Mouse (Mus musculus): ENCODE measurements around the gene Olfr554. TPM values are rescaled to one million over a fixed set of nuclear protein-coding genes. Genes with fewer than 3 reads are reported as not detected.

Olfr554 gene
- polyA plus RNA-seq, 1 experiment from 2014 or later: not detected

DNA sequence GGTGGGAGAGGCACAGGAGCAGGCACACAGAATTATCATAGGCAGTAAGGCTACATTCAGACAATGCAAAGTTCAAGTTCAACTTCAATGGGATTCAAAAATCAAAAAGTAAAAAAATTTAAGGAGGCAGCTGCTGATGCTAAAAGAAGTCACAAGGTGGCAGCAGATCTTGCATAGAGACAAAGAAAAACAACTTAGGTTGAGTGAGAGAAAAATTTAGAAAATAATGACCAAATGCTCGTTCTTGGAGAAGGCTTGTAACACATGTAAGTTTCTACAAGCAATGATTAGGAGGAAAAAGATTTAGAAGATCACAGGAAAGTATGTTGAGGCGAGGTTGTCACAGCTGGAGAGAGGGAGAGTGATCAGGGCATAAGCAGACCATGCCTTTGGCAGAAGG is 27.1 kb downstream of the Olfr554 start:
- no peak overlapping the region for H3K9ac ChIP-seq (replicated peaks; ENCODE audit: low read depth, low read length)
- H3K9me3 ChIP-seq (ENCODE audit: control insufficient read depth, low read length): no peaks in the 10 kb centered on the region
- 41% methylated on average over 2 of the region's 2 CpGs for WGBS

DNA sequence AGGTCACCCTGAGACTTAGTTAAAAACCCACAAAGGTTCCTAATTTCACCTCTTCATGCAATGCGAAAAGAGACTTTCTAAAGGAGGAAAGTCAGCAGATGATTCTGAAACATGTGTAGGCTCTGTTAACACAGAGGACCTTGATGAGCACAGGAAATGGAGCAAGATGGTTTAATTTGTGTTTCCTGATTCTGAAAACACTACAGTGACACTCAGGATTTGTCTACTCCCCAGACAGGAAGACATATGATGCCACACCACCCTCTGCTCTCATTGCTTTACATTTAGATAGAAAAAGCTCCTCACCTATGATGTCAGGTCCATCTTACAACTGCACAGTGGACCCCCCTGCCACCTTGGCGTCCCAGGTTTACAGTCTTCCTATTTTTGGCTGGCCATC is 38.0 kb downstream of the Olfr554 start:
- no peaks in the 10 kb centered on the region for H3K36me3 ChIP-seq (ENCODE audit: control insufficient read depth, insufficient read depth)
- no peak overlapping the region for H3K4me3 ChIP-seq (replicated peaks; ENCODE audit: low read length)
- WGBS: 87% methylated on average over 2 of the region's 2 CpGs
- no peak overlapping the region for H3K9ac ChIP-seq (replicated peaks; ENCODE audit: low read depth, low read length)
- no peak for ATAC-seq
- H3K9me3 ChIP-seq (ENCODE audit: control insufficient read depth, low read length): no peaks in the 10 kb centered on the region
- no peaks in the 10 kb centered on the region for H3K27me3 ChIP-seq (replicated peaks; ENCODE audit: control insufficient read depth, insufficient read depth, low read length)
- H3K4me2 ChIP-seq (ENCODE audit: low read length): no peak overlapping the region
- H3K4me1 ChIP-seq (replicated peaks; ENCODE audit: control insufficient read depth, insufficient read depth, low read length): no peaks in the 10 kb centered on the region
- no peak overlapping the region for H3K27ac ChIP-seq (ENCODE audit: low read length)

More for the DNA sequence above, 27.1 kb downstream of the Olfr554 start:
- Histone ChIP-seq H3K4me2 (ENCODE audit: low read length) (no peak overlapping the region), H3K36me3 (ENCODE audit: control insufficient read depth, insufficient read depth) (no peaks in the 10 kb centered on the region), H3K4me1 (replicated peaks; ENCODE audit: control insufficient read depth, insufficient read depth, low read length) (no peaks in the 10 kb centered on the region), H3K27ac (ENCODE audit: low read length) (no peak overlapping the region), H3K4me3 (replicated peaks; ENCODE audit: low read length) (no peak overlapping the region), H3K27me3 (replicated peaks; ENCODE audit: control insufficient read depth, insufficient read depth, low read length) (no peaks in the 10 kb centered on the region)
- no peak for ATAC-seq

DNA sequence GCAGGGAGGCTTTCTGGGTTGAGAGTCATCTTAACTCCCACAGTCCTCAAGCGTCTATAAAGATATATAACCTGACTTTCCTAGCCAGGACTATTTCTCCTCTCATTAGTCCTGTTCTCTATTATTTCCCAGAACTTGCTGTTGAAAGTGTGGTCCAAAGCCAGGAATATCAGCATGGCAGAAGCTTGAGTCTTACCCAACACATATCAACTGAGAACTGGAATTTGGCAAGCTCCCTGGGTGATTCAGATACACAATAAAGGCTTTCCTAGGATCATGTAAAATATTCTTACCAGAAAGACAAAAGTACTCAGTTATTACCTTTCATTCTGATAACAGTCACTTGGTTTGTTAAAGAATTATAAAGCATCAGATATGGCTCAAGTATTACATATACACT is 43.7 kb downstream of the Olfr554 start:
- no peak overlapping the region for H3K4me3 ChIP-seq (replicated peaks; ENCODE audit: low read length)
- no peaks in the 10 kb centered on the region for H3K27me3 ChIP-seq (replicated peaks; ENCODE audit: control insufficient read depth, insufficient read depth, low read length)
- no peak for ATAC-seq
- 84% methylated on average over 1 of the region's 1 CpGs for WGBS
- H3K9me3 ChIP-seq (ENCODE audit: control insufficient read depth, low read length): no peaks in the 10 kb centered on the region
- no peak overlapping the region for H3K4me2 ChIP-seq (ENCODE audit: low read length)
- H3K36me3 ChIP-seq (ENCODE audit: control insufficient read depth, insufficient read depth): no peaks in the 10 kb centered on the region
- H3K4me1 ChIP-seq (replicated peaks; ENCODE audit: control insufficient read depth, insufficient read depth, low read length): 0 out of 2 replicates have a peak, but pooled peaks cover 2% of the 10 kb centered on the region
- no peak overlapping the region for H3K27ac ChIP-seq (ENCODE audit: low read length)
- H3K9ac ChIP-seq (replicated peaks; ENCODE audit: low read depth, low read length): no peak overlapping the region

DNA sequence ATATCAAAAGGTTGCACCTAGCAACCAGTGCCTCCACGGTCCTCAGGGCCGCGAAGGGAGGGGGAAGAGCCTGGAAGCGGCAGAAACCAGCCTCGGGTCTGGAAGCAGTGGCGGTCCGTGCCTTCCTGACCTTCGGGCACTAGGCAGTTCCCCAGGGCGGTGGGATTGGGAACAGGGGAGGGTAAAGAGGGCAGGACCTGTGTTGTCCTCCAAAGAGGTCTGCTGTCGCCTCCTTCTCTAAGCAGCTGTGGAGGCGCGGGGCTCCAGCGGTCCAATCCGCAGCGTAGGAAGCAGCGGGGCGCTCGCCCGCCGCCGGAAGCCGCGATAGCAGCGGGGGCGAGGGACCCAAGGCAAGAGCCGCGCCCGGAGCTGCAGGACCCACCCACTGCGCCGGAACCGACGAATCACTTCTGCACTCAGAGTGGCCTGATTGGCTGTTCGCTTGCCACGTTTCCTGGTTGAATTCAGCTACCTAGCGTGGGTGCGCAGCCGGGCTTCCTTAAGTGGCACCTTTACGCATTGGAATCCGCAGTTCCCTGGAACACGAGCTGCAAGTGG is 48.8 kb downstream of the Olfr554 start, which contains the start of gene Trim68:
Trim68 (minus strand) TSS at position 384 of the 558 bp plus-strand sequence.
- Histone ChIP-seq H3K9ac (replicated peaks; ENCODE audit: low read depth, low read length) (peak within 1 kb of the TSS; percentile 78), H3K36me3 (ENCODE audit: control insufficient read depth, insufficient read depth) (no peaks in the 10 kb centered on the region), H3K9me3 (ENCODE audit: control insufficient read depth, low read length) (no peaks in the 10 kb centered on the region), H3K4me3 (replicated peaks; ENCODE audit: low read length) (peak within 1 kb of the TSS; percentile 66), H3K4me2 (ENCODE audit: low read length) (peak within 1 kb of the TSS; percentile 92), H3K4me1 (replicated peaks; ENCODE audit: control insufficient read depth, insufficient read depth, low read length) (peaks cover 6% of the 10 kb centered on the region), H3K27me3 (replicated peaks; ENCODE audit: control insufficient read depth, insufficient read depth, low read length) (no peaks in the 10 kb centered on the region), H3K27ac (ENCODE audit: low read length) (peak within 1 kb of the TSS; percentile 24; the same call in 1 of the 2 replicates)
- peak; percentile 100 for ATAC-seq
- under 1% methylated on average over 40 of the region's 40 CpGs for WGBS

Other genes with a start within 250 kb of the Olfr554 start
- gene Rrm1, start 196.7 kb upstream of the Olfr554 start, polyA plus RNA-seq (2015; fragmentation: Nextera tagmentation; extraction: Ambion mirVana): 79.3 and 96.2 TPM in 2 replicates
- gene Olfr543, start 156.8 kb upstream of the Olfr554 start, polyA plus RNA-seq (2015; fragmentation: Nextera tagmentation; extraction: Ambion mirVana): 0.43 and 0.66 TPM in 2 replicates
- gene Olfr544, start 150.1 kb upstream of the Olfr554 start, polyA plus RNA-seq (2015; fragmentation: Nextera tagmentation; extraction: Ambion mirVana): 0.10 TPM in 2 replicates
- 0.17 TPM in 1 of 2 replicates, not detected in the other for gene Olfr545, start 138.9 kb upstream of the Olfr554 start, polyA plus RNA-seq (2015; fragmentation: Nextera tagmentation; extraction: Ambion mirVana)
- not detected in 2 replicates for gene Olfr547, start 103.7 kb upstream of the Olfr554 start, polyA plus RNA-seq (2015; fragmentation: Nextera tagmentation; extraction: Ambion mirVana)
- not detected in 2 replicates for gene Olfr548-ps1, start 97.5 kb upstream of the Olfr554 start, polyA plus RNA-seq (2015; fragmentation: Nextera tagmentation; extraction: Ambion mirVana)
- not detected in 2 replicates for gene Olfr549, start 88.6 kb upstream of the Olfr554 start, polyA plus RNA-seq (2015; fragmentation: Nextera tagmentation; extraction: Ambion mirVana)
- gene Trim21, start 72.9 kb upstream of the Olfr554 start, polyA plus RNA-seq (2015; fragmentation: Nextera tagmentation; extraction: Ambion mirVana): 0.41 TPM in 1 of 2 replicates, not detected in the other
- not detected in 2 replicates for gene Olfr550, start 67.0 kb upstream of the Olfr554 start, polyA plus RNA-seq (2015; fragmentation: Nextera tagmentation; extraction: Ambion mirVana)
- gene Olfr551, start 46.5 kb upstream of the Olfr554 start, polyA plus RNA-seq (2015; fragmentation: Nextera tagmentation; extraction: Ambion mirVana): not detected in 2 replicates
- not detected in 2 replicates for gene Olfr552, start 40.7 kb upstream of the Olfr554 start, polyA plus RNA-seq (2015; fragmentation: Nextera tagmentation; extraction: Ambion mirVana)
- gene Olfr553, start 20.2 kb upstream of the Olfr554 start, polyA plus RNA-seq (2015; fragmentation: Nextera tagmentation; extraction: Ambion mirVana): not detected in 2 replicates
- not detected in 2 replicates for gene Olfr555, start 20.4 kb downstream of the Olfr554 start, polyA plus RNA-seq (2015; fragmentation: Nextera tagmentation; extraction: Ambion mirVana)
- not detected in 2 replicates for gene Olfr556, start 26.5 kb downstream of the Olfr554 start, polyA plus RNA-seq (2015; fragmentation: Nextera tagmentation; extraction: Ambion mirVana)
- 5.6 and 5.8 TPM in 2 replicates for gene Trim68, start 48.9 kb downstream of the Olfr554 start, polyA plus RNA-seq (2015; fragmentation: Nextera tagmentation; extraction: Ambion mirVana)
- gene Olfr557, start 57.5 kb downstream of the Olfr554 start, polyA plus RNA-seq (2015; fragmentation: Nextera tagmentation; extraction: Ambion mirVana): not detected in 2 replicates
- gene Olfr558, start 63.8 kb downstream of the Olfr554 start, polyA plus RNA-seq (2015; fragmentation: Nextera tagmentation; extraction: Ambion mirVana): not detected in 2 replicates
- not detected in 2 replicates for gene Olfr33, start 80.6 kb downstream of the Olfr554 start, polyA plus RNA-seq (2015; fragmentation: Nextera tagmentation; extraction: Ambion mirVana)
- not detected in 2 replicates for gene Olfr559, start 89.1 kb downstream of the Olfr554 start, polyA plus RNA-seq (2015; fragmentation: Nextera tagmentation; extraction: Ambion mirVana)
- not detected in 2 replicates for gene Olfr560, start 120.9 kb downstream of the Olfr554 start, polyA plus RNA-seq (2015; fragmentation: Nextera tagmentation; extraction: Ambion mirVana)
- not detected in 2 replicates for gene Olfr78, start 121.0 kb downstream of the Olfr554 start, polyA plus RNA-seq (2015; fragmentation: Nextera tagmentation; extraction: Ambion mirVana)
- gene Olfr561, start 132.8 kb downstream of the Olfr554 start, polyA plus RNA-seq (2015; fragmentation: Nextera tagmentation; extraction: Ambion mirVana): not detected in 2 replicates
- gene Olfr564, start 165.0 kb downstream of the Olfr554 start, polyA plus RNA-seq (2015; fragmentation: Nextera tagmentation; extraction: Ambion mirVana): not detected in 2 replicates
- not detected in 2 replicates for gene Olfr566, start 220.3 kb downstream of the Olfr554 start, polyA plus RNA-seq (2015; fragmentation: Nextera tagmentation; extraction: Ambion mirVana)
- not detected in 2 replicates for gene Olfr568, start 238.7 kb downstream of the Olfr554 start, polyA plus RNA-seq (2015; fragmentation: Nextera tagmentation; extraction: Ambion mirVana)

All from forebrain, embryonic 16.5 days (tissue).